Mouse (Mus musculus): ENCODE results near the gene Tns2. TPM values are rescaled to one million over a fixed set of nuclear protein-coding genes. Genes with fewer than 3 reads are reported as not detected.

The Tns2 gene
- total and polyA plus RNA-seq, 3 experiments: 114 to 184 (median 130) TPM

DNA sequence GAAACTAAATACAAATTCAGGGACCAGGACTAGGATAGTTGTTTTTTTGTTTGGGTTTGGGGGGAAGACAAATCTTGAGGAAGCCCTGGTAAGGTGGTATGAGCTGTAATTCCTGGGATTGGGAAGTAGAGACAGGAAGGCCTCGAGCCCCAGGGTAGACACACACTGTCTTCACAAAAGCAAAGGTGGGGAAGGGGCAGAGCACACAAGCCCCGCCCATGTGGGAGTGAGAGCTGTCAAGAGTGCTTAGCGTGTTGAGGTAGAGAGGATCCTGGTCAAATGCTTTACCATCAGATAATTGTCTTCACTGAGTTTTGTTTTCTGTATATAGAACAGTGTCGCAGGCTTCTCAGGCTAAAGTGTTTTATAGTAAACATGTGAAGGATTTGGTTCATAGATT is 17.2 kb upstream of the Tns2 start:
- Histone ChIP-seq H3K4me3 (no peak overlapping the region), H3K27me3 (ENCODE audit: control insufficient read depth, insufficient read depth, low read length) (no peaks in the 10 kb centered on the region), H3K4me1 (ENCODE audit: control insufficient read depth, insufficient read depth, low read length) (no peaks in the 10 kb centered on the region), H3K27ac (no peak overlapping the region), H3K79me2 (replicated peaks; ENCODE audit: control insufficient read depth, insufficient read depth, low read length) (peaks cover 3% of the 10 kb centered on the region; the same call in 1 of the 2 replicates), H3K9ac (ENCODE audit: low read depth, low read length) (no peak overlapping the region), H3K36me3 (ENCODE audit: control insufficient read depth, insufficient read depth, low read length) (peaks cover 6% of the 10 kb centered on the region)
- intact Hi-C loops (cut with DNase I): no loop called here
- 71% methylated on average over 4 of the region's 4 CpGs for WGBS
- TF ChIP-seq EP300 (IDR thresholded peaks at IDR 0.05; ENCODE audit: insufficient read depth, low read depth, low read length) (no peak), CTCF (IDR thresholded peaks at IDR 0.05) (no peak), POLR2A (IDR thresholded peaks at IDR 0.05; ENCODE audit: insufficient read depth, low read depth, low read length) (no peak)
- DNase-seq: no peak

DNA sequence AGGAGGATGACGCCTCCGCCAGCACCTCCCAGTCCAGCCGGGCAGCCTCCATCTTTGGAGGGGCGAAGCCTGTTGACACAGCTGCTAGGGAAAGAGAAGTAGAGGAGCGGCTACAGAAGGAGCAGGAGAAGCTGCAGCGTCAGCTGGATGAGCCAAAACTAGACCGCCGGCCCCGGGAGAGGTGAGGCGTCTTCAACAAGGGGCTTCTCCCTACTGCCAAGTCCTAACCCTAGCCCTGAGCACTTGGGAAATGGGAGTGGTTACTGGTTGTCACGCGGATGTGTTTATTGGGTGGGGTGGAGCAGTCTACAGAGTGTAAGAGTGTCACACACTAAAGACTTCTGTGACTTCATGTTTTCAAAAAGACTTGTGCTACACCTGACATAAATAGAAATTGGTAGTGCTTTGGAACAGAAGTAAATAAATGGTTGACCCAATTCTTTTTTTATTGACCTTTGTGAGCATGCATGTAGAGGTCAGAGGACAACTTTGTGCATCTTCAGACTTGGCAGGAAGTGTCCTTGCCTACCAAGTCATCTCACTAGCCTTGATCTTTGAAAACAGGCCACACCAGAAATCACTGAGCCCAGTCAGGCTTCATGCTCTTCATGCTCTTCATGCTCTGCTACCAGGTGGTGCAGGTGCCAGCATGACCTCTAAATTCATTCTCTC is 10.2 kb upstream of the Tns2 start:
- Histone ChIP-seq H3K4me3 (no peak overlapping the region), H3K79me2 (replicated peaks; ENCODE audit: control insufficient read depth, insufficient read depth, low read length) (peaks cover 1% of the 10 kb centered on the region; the same call in 1 of the 2 replicates), H3K36me3 (ENCODE audit: control insufficient read depth, insufficient read depth, low read length) (peaks cover 44% of the 10 kb centered on the region), H3K4me1 (ENCODE audit: control insufficient read depth, insufficient read depth, low read length) (peaks cover 10% of the 10 kb centered on the region), H3K27ac (no peak overlapping the region), H3K9ac (ENCODE audit: low read depth, low read length) (no peak overlapping the region), H3K27me3 (ENCODE audit: control insufficient read depth, insufficient read depth, low read length) (no peaks in the 10 kb centered on the region)
- peak in 1 of 2 experiments; percentile 18 for DNase-seq
- intact Hi-C loops (cut with DNase I): no loop called here
- 47% methylated on average over 12 of the region's 12 CpGs for WGBS
- TF ChIP-seq EP300 (IDR thresholded peaks at IDR 0.05; ENCODE audit: insufficient read depth, low read depth, low read length) (no peak), CTCF (IDR thresholded peaks at IDR 0.05) (no peak), POLR2A (IDR thresholded peaks at IDR 0.05; ENCODE audit: insufficient read depth, low read depth, low read length) (no peak)

DNA sequence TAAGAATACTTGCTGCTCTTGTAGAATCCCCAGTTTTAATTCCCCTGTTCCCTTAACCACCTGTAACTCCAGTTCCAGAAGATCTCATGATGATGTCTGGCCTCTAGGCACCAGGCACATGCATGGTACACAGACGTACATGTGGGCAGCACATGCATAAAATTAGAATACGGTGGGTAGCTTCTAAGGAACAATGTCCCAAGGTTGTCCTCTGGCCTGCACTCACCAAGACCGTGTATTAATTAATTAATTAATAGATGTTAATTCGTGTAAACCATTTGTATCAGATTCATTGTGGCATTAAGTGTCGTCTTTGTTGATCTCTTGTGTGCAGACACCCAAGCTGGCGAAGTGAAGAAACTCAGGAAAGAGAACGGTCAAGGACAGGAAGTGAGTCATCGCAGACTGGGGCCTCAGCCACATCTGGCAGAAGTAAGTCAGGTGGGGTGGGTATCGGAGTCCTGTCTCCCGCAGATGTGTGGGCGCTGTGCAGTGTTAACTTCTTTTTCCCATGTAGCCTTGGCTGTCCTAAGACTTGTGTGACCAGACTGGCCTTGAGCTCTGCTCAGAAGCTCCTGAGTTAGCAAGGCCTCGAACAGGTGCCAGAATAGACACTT is 9.0 kb upstream of the Tns2 start:
- H3K9ac ChIP-seq (ENCODE audit: low read depth, low read length): no peak overlapping the region
- H3K79me2 ChIP-seq (replicated peaks; ENCODE audit: control insufficient read depth, insufficient read depth, low read length): peaks cover 1% of the 10 kb centered on the region; the same call in 1 of the 2 replicates
- peaks cover 51% of the 10 kb centered on the region for H3K36me3 ChIP-seq (ENCODE audit: control insufficient read depth, insufficient read depth, low read length)
- H3K27ac ChIP-seq: no peak overlapping the region
- TF ChIP-seq CTCF (IDR thresholded peaks at IDR 0.05) (no peak), POLR2A (IDR thresholded peaks at IDR 0.05; ENCODE audit: insufficient read depth, low read depth, low read length) (no peak), EP300 (IDR thresholded peaks at IDR 0.05; ENCODE audit: insufficient read depth, low read depth, low read length) (no peak)
- no peak overlapping the region for H3K4me3 ChIP-seq
- peak in 1 of 2 experiments; percentile 24 for DNase-seq
- H3K4me1 ChIP-seq (ENCODE audit: control insufficient read depth, insufficient read depth, low read length): peaks cover 12% of the 10 kb centered on the region
- intact Hi-C loops (cut with DNase I): no loop called here
- H3K27me3 ChIP-seq (ENCODE audit: control insufficient read depth, insufficient read depth, low read length): no peaks in the 10 kb centered on the region
- WGBS: 39% methylated on average over 12 of the region's 12 CpGs

DNA sequence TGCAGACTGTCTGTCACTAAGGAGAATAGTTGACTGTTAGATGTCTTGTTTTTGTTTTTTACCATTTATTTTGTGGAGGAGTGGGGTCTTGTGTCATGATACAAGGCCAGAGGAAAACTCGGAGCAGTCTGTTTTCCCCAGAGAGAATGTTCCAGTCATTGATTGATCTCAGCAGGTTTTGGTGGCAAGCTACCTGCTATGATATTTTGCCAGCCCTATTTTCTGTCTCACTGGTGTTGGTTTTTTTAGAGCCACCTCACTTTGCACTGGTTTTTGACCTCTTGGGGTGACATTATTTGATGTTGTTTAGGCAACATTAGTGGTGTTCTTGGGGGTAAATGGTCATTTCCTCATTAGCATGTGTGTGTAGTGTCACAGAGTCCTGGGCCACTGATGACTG is 8.5 kb upstream of the Tns2 start:
- H3K27ac ChIP-seq: no peak overlapping the region
- TF ChIP-seq POLR2A (IDR thresholded peaks at IDR 0.05; ENCODE audit: insufficient read depth, low read depth, low read length): no peak
- TF ChIP-seq EP300 (IDR thresholded peaks at IDR 0.05; ENCODE audit: insufficient read depth, low read depth, low read length): no peak
- no peak for TF ChIP-seq CTCF (IDR thresholded peaks at IDR 0.05)
- H3K36me3 ChIP-seq (ENCODE audit: control insufficient read depth, insufficient read depth, low read length): peaks cover 51% of the 10 kb centered on the region
- DNase-seq: no peak
- intact Hi-C loops (cut with DNase I): loop anchor here (1.0 kb wide), 1 partner anchor 56 kb away; no protein-coding TSS in a partner anchor
- no peak overlapping the region for H3K4me3 ChIP-seq
- peaks cover 1% of the 10 kb centered on the region; the same call in 1 of the 2 replicates for H3K79me2 ChIP-seq (replicated peaks; ENCODE audit: control insufficient read depth, insufficient read depth, low read length)
- H3K9ac ChIP-seq (ENCODE audit: low read depth, low read length): no peak overlapping the region
- peaks cover 15% of the 10 kb centered on the region for H3K4me1 ChIP-seq (ENCODE audit: control insufficient read depth, insufficient read depth, low read length)
- no peaks in the 10 kb centered on the region for H3K27me3 ChIP-seq (ENCODE audit: control insufficient read depth, insufficient read depth, low read length)
- 47% methylated on average over 1 of the region's 1 CpGs for WGBS

GRCm38 (mm10) chr15:102092222-102092621 is 8.0 kb upstream of the Tns2 start:
- TF ChIP-seq POLR2A (IDR thresholded peaks at IDR 0.05; ENCODE audit: insufficient read depth, low read depth, low read length) (no peak), EP300 (IDR thresholded peaks at IDR 0.05; ENCODE audit: insufficient read depth, low read depth, low read length) (no peak), CTCF (IDR thresholded peaks at IDR 0.05) (no peak)
- H3K4me1 ChIP-seq (ENCODE audit: control insufficient read depth, insufficient read depth, low read length): peaks cover 17% of the 10 kb centered on the region
- H3K9ac ChIP-seq (ENCODE audit: low read depth, low read length): no peak overlapping the region
- intact Hi-C loops (cut with DNase I): loop anchor here (1.0 kb wide), 1 partner anchor 55 kb away; no protein-coding TSS in a partner anchor
- no peak for DNase-seq
- H3K4me3 ChIP-seq: no peak overlapping the region
- H3K27me3 ChIP-seq (ENCODE audit: control insufficient read depth, insufficient read depth, low read length): no peaks in the 10 kb centered on the region
- H3K36me3 ChIP-seq (ENCODE audit: control insufficient read depth, insufficient read depth, low read length): peaks cover 51% of the 10 kb centered on the region
- 92% methylated on average over 4 of the region's 4 CpGs for WGBS
- H3K79me2 ChIP-seq (replicated peaks; ENCODE audit: control insufficient read depth, insufficient read depth, low read length): peaks cover 1% of the 10 kb centered on the region; the same call in 1 of the 2 replicates
- no peak overlapping the region for H3K27ac ChIP-seq

DNA sequence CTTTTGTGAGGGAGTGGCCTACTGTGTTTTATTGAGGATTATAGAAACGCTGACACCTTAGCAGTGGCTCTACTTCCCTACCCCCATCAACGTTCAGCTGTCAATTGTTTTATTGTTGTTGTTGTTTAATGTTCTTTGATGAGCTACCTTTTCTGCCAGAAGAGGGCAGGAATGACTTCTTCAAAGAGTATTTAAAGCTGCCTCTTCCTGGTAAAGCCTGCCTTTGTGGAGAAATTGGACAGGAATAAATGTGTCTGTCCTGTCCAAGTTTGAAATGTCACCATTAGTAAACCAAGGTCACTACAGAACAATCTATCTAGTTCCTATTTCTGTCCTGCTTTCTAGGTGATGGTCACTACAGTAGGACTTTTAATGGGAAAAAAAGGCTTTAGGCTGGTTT is 6.1 kb upstream of the Tns2 start:
- 30% methylated on average over 2 of the region's 2 CpGs for WGBS
- Histone ChIP-seq H3K4me3 (no peak overlapping the region), H3K79me2 (replicated peaks; ENCODE audit: control insufficient read depth, insufficient read depth, low read length) (peaks cover 1% of the 10 kb centered on the region; the same call in 1 of the 2 replicates), H3K27ac (peak overlapping the region; percentile 51), H3K27me3 (ENCODE audit: control insufficient read depth, insufficient read depth, low read length) (no peaks in the 10 kb centered on the region), H3K4me1 (ENCODE audit: control insufficient read depth, insufficient read depth, low read length) (peaks cover 27% of the 10 kb centered on the region), H3K9ac (ENCODE audit: low read depth, low read length) (no peak overlapping the region; the same call in 1 of the 2 replicates), H3K36me3 (ENCODE audit: control insufficient read depth, insufficient read depth, low read length) (peaks cover 48% of the 10 kb centered on the region)
- intact Hi-C loops (cut with DNase I): loop anchor here (2.0 kb wide), 1 partner anchor 15 kb away; no protein-coding TSS in a partner anchor
- TF ChIP-seq POLR2A (IDR thresholded peaks at IDR 0.05; ENCODE audit: insufficient read depth, low read depth, low read length) (no peak), EP300 (IDR thresholded peaks at IDR 0.05; ENCODE audit: insufficient read depth, low read depth, low read length) (no peak), CTCF (IDR thresholded peaks at IDR 0.05) (peak; percentile 61)
- no peak for DNase-seq
